Mouse (Mus musculus) embryo, embryonic 9.5 days (tissue): ENCODE measurements around the gene Fstl3.
"Not testable (repeated sequence)": the region's sequence is repeated elsewhere in the genome, so short reads cannot be mapped to it uniquely, and the experiment has no call there.

Source experiments
- DNase-seq: peaks from one replicate; pipeline ENCODE4 v3.0.0-alpha.2; 2017; ENCODE audit errors: extremely low spot score

Gene Fstl3

DNA sequence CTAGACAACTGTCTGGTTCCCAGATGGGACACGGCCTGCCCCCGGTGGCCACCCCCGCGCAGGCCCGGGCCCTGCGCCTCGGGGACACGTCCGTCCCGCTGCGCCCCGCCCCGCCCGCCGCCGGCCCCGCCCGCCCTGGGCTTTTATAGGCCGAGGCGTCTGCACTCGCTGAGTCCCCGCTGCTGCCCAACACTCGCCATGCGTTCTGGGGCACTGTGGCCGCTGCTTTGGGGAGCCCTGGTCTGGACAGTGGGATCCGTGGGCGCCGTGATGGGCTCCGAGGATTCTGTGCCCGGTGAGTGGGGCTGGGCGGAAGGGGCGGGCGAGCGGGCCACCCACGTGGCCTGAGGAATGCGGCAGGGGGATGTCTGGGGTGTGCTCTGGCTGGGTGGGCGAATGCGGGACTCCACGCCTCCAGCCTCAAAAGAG, at the start of gene Fstl3:
Fstl3 (plus strand) TSS at position 170 of the 429 bp plus-strand sequence.
- DNase-seq: peak; percentile 47

DNA sequence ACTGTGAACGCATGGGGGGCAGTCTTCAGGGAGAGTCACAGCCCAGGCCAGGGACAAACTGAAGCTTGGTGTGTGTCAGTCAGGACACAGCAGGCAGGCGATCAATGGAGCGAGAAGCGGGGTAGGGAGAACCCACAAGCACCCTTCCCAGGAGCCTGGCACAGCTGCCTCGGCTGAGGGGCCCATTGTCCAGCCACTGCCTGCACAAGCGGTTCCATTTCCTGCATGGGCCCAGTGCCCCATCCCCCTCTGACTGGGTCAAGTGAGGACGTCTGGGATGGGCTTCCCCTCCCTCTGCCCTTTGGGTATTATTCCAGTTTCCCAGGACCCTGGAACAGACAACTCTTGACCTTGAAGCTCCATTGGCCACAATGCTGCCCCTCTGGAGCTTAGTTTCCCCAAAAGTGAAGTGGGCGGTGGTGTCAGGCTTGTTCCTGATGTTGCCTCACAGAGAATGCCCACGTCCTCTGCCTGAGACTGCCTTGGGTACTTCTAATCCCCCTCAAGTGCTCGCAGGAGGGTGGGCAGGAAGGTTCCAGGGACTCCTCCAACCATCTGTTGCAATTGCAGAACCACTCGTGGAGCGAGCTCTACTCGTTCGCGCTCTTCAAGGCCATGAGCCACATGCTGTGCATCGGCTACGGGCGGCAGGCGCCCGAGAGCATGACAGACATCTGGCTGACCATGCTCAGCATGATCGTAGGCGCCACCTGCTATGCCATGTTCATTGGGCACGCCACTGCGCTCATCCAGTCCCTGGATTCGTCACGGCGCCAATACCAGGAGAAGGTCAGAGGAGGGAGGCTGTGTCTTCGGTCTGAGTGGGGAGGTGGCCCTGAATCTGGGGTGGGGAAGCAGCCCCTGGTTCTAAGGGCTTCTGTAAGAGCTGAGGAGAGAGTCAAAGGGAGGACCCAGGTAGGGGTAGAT, 48.5 kb upstream of the Fstl3 start:
- no peak for DNase-seq

DNA sequence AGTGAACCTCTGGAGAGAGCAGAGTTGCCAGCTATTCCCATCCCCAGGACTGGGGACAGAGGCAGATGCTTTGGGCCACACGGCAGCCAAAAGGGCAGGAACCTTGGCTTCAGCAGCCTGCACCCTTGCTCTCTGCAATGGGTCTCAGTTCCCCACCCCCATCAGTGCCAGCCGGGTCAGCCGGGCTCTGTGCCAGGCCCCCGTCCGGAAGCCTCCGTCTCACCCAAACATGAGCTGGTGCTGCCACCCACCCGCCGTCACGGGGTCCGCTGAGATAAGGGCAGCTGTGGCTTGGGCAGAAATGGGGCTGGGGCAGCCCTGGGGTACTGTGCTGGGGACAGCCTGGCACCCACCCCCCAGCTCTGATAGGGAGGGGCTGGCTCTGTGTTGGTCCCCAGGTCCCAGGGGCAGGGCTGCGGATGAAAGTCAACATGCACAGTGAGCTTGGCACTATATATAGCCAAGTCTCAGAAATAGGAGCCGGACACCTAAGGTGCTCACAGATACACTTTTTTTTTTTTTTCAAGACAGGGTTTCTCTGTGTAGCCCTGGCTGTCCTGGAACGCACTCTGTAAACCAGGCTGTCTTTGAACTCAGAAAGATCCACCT, 47.6 kb upstream of the Fstl3 start:
- no peak for DNase-seq

DNA sequence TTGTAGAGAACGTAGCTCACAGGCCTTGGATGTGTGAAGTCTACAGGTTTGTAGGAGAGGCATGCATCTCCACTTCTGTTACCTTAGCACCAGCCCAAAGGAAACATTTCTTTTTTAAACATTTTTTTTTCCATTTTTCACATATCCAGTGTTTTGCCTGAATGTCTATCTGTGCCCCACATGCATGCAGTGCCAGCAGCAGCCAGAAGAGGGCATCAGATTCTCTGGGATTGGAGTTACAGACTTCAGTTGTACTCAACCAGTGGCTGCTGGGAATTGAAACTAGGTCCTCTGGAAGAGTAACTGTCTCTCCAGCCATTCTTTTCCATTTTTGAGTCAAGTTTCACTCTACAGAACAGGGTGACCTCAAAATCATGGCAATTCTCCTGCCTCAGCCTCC, 44.6 kb upstream of the Fstl3 start:
- no peak for DNase-seq

DNA sequence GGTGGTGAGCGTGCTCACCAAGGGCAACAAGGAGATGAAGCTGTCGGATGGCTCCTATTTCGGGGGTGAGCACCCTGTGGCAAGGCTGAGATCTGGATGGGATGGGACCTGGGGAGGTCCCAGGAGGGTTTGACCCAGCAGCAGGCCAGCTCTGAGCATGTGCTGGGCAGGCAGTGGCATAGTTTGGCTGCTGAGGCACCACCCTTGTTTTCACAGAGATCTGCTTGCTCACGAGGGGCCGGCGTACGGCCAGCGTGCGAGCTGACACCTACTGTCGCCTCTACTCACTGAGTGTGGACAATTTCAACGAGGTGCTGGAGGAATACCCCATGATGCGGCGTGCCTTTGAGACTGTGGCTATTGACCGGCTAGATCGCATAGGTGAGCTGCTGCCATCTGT, 43.2 kb upstream of the Fstl3 start:
- DNase-seq: no peak

DNA sequence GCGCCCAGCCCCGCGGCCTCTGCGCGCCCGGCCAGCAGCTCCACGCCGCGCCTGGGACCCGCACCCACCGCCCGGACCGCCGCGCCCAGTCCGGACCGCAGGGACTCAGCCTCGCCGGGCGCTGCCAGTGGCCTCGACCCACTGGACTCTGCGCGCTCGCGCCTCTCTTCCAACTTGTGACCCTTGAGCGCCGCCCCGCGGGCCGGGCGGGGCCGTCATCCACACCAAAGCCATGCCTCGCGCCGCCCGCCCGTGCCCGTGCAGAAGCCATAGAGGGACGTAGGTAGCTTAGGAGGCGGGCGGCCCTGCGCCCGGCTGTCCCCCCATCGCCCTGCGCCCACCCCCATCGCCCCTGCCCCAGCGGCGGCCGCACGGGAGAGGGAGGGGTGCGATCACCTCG, 41.7 kb upstream of the Fstl3 start:
- DNase-seq: peak; percentile 28

DNA sequence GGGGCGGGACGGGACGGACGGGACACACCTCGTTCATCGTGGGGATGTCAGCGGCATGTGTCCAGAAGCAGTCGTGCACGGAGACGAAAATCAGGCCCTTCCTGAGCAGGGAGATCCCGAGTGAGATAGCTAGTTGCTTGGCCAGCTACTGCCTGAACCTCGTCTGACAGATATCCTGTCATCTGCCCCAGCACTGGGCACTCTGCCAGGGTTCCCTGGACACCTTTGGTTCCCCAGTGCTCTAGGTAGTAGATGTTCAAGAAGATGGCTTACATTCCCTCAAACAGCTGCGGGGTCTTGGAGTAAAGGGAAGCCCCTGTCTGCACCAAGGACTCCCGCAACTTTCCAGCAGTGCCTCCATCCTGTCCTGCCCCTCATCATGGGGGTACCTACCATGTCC, 40.4 kb upstream of the Fstl3 start:
- no peak for DNase-seq

DNA sequence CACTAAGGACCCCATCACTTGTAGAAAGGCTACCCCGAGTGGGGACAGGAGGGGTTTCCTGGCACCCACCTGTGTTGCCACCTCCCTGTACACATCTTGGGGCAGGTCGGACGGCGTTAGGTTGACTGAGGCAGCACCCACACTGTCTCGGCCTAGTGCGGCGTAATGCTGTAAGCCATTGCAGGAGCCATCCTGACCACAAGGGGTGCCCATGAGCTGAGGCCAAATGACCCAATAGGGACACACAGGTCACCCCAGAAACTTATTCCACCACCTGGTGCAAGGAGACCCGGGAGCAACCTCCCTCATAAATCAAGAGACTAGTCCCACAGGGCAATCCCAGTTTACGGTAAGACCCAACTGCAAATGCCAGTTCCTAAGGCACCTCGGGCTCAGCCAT, 38.8 kb upstream of the Fstl3 start:
- no peak for DNase-seq

DNA sequence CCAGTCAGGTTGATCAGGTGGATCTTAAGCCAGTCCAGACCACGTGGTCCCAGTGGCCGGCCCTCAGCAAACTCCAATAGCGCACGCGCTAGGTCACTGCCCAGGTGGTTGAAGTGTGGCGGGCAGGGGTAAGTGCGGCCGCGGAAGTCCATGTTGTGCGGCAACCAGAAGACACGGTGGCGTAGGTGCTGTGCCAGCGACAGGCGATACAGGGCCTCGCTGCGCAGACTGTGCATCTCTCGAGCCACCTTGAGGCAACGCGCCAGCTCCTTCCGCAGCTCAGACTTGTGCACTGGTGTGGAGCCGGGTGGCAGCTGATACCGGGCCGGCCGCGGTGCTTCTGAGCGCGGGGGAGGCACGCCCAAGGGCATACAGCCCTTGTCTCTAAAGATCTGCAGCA, 37.8 kb upstream of the Fstl3 start:
- DNase-seq: no peak

DNA sequence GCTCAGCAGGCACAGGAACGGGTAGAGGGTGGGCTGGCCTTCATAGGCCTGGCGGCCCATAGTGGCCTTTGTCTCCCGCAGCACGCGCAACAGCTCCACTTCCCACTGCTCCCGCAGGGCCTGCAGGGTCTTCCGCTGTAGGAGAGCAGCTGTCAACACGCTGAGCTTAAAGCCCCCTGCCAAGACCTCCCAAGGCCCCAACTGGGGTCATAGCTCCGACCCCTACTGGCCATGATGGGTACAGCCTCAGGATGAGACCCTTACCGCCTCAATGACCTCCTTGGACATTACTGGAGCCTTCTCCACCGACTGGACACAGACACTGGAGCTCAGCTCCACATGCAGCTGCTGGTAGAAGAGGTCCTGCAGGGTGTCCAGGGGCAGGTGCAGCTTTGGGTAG, 36.2 kb upstream of the Fstl3 start:
- DNase-seq: peak; percentile 24

DNA sequence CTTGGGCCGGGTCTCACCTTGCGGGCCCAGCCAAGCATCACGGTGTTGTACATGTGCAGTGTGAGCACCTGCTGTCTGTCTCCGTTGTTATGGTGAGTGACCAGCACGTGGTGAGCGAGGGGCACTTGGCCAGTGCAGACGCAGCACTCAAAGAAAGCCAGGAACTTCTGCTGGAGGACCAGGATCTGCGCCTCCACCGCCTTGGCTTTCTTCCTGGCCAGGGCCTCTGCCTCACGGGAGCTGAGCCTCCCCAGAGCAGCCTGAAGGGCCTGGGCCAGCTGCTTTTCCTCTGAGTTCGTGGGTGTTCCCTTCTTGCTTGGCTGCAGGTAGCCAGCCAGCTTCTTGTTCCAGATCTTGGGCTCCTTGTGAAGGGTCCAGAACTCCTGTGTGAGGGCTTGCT, 33.9 kb upstream of the Fstl3 start:
- DNase-seq: no peak

DNA sequence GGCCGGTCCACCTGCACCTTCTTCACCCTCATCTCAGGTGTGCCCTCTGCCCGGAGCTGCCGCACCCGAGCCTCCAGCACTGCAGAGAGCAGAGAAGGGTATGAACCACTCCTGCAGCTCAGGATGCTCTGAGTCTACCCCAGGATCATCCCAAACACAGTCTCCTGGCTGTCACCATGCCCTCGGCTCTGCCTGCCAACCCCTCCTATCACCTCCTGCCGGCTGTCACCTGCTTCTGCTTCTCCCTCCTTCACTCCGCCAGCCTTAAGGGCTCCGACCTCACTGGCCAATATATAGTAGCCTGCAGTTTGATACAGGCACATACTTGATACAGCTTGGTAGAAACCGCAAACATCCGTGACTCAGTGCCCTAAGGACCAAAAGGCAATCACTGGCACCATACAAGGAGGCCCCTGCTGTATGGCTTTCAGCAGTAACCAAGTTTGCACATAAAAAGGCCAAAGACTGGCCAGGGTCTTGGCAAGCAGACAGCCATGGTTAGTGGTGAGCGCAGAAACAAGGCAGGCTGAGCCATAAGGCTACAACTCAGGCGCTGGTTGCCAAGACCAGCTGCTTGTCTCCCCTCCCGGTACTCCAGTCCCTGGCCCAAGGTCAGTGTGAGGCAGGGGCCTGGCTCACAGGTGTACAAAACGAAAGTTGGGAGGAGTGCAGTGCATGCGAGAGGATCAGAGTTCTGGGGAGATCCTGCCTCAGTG, 33.3 kb upstream of the Fstl3 start:
- DNase-seq: no peak

DNA sequence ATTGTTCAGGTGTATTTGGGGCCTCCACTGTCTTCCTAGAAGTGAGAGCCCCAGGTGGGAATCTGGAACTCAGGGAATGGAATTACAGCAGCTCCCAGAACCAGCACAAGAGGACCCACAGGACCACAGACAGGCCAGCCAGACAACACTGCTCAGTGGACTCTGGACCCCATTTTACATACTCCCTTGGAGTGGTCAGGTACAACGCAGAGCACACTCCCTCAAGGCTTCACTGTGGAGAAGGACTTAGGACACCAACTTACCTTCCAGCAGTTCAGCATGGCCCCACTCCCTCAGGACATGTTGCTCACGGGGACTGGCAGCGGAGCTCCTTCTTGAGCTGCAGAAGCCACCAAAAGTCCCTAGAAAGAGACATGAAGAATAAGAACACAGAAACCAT, 31.7 kb upstream of the Fstl3 start:
- no peak for DNase-seq

DNA sequence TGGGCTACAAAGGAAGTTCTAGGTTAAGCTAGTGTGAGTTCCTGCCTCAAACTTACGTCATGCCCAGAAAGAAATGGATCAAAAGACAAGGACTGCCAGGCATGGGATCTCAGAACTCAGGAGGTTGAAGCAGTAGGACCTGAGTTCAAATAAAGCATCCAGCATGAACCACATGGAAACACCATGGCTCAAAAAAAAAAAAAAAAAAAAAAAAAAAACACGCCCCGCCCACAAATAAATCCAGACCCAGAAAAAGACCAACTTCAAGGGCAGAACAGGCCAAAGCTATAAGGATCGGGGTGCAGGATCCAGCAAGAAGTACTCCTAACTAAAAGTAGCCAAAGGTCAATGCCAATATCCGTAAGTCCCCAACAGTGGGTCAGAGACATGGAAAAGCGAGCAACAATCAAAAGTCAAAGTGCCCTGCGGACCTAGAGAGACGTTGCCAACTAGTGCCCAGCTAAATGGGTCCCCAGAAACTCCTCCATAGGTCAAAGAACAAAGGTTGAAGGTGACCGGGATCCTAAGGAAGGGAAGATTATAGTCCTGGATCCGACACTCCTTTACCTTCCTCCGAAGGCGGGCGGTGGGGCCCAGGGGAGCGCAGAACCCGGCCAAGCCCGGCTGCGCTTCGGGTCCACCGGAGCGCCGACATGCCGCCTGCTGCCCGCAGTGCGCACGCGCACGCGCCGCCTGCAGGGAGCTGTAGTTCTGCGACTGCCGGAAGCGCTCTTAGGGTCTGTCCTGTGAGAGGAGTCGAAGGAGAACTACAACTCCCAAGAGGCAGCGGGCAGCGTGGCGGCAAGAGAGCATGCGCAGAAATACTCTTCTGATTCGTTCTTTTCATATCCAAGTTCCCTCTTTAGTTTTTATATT, 30.9 kb upstream of the Fstl3 start, which contains the start of gene Polrmt:
Polrmt (minus strand) TSS at position 684 of the 876 bp plus-strand sequence.
- peak; percentile 91 for DNase-seq

DNA sequence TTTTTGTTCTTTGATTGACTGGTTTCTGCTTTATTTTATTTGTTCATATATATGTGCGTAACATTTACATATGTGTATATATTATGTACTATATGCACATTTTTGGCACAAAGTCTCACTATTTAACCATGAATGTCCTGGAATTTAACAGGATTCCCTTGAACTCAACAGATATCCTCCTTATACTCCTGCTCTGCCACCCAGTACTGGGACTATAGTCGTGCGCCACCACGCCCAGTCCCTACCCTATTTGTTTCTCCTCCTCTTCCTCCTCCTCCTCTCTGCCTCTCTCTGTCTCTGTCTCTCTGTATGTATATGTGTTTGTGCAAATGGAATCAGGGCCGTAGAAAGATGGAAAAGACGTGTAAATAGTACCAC, 30.3 kb upstream of the Fstl3 start:
- DNase-seq: no peak

DNA sequence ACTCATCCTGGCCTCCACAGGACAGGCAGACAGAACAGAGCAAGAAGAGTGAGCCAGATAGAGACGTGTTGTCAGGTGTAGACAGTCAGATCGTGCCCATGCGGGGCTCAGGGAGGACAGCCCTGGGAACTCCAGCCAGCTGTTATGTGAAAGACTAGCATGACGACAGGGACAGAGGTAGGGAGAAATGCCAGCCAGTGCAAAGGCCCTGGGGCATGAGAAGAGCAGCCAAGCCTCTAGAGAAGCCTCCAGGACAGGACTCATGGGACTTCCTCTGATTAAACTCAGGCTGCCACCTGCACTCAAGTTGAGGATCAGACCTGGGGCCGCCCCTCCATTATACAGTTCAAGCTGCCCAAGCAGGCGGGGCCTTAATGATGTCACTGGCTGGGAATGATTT, 28.6 kb upstream of the Fstl3 start:
- DNase-seq: no peak

DNA sequence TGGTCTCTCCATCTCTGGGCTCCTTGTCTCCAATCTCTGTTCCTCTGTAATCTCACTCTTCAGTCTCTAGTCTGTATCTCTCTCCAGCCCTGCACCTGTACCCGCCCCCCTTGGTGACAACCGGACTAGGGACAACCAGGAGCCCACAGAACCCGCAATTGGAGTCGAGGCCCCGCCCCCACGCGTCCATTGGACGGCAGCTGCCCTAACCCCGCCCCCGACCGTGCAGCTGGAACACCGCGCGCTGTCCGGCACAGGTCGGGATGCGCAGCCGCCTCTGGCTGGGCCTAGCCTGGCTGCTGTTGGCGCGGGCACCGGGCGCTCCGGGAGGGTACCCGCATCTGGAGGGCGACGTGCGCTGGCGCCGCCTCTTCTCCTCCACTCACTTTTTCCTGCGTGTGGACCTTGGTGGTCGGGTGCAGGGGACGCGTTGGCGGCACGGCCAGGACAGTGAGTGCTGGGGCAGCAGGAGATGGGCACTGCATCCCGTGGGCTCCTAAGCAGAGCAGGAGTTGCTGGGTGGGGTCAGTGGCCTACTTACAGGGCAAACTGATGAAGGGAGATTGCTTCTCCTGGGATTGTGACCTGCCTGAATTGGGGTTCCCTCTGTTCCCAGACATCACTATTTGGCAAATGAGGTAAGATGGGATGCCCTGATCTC, 22.1 kb upstream of the Fstl3 start, which contains the start of gene Fgf22:
Fgf22 (plus strand) TSS at position 221 of the 661 bp plus-strand sequence.
- DNase-seq: peak; percentile 75

DNA sequence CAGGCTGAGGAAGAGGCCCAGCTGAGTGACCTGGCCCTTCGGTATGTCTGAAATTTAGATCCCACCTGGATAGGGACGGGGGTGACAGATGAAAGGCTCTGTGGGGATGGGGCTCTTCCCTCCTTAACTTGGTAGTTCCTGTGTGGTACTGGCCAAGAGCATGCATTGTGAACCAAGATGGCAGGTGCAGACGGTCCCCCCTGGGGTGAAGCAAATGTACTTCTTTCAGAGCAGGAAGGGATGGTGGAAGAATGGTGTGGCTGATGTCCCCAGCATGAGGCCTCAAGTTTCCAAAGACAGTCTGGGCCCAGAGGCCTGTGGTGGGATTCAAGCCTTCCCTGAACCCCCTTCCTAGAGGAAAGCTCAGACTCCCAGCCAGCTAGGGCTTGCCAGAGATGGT, 21.2 kb upstream of the Fstl3 start:
- no peak for DNase-seq

DNA sequence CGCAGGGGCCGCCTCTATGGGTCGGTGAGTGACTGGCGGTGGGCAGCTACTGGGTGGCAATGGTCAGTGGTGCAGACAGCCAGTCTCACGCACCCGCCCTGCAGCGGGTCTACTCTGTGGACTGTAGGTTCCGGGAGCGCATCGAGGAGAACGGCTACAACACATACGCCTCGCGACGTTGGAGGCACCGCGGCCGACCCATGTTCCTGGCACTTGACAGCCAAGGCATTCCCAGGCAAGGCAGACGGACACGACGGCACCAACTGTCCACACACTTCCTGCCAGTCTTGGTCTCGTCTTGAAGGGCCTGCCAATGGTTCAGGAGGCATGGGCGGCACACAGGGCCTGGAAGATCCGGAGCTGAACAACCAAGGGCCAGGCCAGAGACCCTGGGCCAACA, 20.4 kb upstream of the Fstl3 start:
- no peak for DNase-seq

DNA sequence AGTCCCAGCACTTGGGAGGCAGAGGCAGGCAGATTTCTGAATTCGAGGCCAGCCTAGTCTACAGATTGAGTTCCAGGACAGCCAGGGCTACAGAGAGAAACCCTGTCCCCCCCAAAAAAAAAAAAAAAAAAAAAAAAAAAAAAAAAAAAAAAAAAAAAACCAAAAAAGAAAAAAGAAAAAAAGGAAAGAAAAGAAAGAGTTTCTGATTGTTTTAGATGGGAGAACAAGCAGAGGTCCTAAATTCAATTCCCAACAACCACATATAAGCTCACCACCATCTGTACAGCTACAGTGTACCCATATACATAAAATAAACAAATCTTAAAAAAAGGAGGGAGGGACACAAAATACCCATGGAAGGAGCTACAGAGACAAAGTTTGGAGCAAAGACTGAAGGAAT, 17.4 kb upstream of the Fstl3 start:
- DNase-seq: not testable (repeated sequence)

DNA sequence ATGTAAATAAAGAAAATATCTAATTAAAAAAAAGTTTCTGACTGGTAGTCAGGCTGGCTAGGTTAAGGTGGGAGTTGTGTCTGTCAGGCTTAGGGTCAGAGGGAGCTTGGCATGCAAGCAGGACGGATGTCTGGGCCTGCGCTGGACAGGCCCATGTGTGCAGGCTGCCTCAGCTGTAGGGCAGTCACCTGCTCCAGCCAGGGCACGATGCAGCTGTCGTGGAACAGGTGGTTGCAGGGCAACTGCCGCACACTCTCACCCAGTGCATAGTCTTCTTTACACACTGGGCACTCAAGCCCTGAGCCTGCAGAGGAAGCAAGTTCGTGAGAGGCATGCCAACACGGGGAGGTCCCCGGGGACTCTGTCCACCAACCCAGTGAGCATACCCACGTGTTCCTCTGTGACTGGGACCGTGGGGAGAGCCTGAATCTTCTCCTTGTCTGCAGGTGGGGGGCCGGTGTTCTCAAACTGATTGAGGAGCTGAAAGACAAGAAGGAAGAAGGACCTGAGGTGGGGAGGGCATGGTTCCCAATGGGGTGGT, 16.4 kb upstream of the Fstl3 start:
- DNase-seq: no peak
